Mouse (Mus musculus): ENCODE results near the gene 4931428F04Rik.
A peak's percentile ranks its signal among the peaks of the same experiment; 100 is the strongest.
"Not testable (repeated sequence)": the region's sequence is repeated elsewhere in the genome, so short reads cannot be mapped to it uniquely, and the experiment has no call there.

Gene 4931428F04Rik

DNA sequence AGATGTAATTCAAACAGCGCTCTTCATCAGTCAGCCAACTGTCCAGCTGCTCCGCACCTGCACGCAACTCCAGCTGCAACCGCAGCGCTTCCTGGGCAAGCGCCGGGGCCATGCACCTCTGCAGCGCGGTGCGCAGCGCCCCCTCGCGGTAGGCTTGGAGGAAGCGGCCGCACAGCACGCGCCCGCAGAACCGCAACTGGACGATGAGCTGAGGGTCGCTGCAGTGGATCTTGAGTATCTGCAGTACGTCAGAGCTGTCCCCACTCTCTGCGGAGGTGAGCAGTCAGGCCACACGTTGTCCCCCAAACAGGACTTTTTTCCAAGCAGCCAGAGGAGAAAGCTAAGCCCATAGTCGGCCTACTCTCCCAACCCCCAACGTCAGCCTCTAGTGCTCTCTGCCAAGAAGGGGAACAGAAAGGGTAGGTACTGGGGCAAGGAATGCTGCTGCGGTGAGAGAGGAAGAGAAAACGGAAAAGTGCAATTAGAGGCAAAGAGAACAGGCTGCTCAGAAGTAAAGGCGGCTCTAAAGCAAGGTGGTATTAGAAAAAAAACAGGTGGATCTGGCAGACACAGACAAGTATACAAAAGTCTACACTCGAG lies 29.8 kb downstream of the 4931428F04Rik start:
- DNase-seq: peak; percentile 81

- DNase-seq: peak; percentile 44
Observed at GRCm38 (mm10) chr8:105258911-105259720, 30.5 kb downstream of the 4931428F04Rik start.

DNA sequence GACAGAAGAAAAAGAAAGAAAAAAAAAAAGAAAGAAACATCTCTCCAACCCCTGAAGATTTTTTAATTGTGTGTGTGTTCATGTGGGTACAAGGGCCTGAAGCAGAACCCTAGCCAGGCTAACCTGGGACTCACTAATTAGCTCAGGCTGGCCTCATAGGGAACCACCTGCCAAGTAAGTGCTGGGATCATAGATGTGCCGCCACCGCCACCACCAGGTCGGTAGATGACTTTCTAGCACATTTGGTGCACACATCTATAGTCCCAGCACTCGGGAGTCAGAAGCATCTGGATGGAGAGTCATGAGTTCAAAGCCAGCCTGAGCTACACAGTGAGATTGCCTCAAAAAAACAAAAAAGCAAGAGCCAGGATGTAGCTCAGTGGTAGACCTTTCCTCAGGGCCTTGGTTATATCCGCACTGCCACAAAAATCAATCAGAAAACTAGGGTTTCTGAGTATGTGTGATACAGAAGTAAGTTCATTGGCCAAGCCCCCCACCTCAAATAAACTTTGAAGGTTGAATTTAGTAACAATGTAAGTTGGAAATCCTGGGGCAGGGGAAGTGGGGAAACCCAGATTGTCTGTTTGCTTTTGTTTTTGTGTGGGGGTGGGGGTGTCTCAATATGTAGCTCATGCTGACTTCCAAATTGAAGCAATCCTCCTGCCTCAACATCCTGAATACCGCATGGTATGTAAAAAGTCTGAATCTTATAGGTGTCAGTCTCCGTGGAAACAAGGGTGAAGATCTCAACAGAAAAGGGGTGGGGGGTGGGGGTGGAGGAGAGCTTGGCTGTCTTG lies 32.1 kb downstream of the 4931428F04Rik start:
- no peak for DNase-seq

DNA sequence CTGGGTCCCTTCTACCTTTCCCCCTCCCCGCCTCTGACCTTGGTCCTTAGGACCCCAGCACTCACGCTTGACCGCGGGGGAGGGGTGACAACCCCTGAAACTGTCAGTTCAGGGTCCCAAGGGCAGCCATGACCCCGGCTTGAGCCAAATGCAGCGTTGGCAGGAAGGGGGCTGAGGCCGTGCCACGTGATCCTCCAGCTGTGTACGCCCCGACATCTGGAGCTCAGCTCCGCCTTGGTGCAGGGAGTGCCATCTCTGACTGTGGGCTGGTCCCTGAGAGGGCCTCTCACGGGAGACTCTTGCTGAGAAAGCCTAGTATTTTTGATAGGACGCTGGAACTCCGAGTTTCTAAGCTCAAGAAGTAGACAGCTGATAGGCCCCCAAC lies 34.7 kb downstream of the 4931428F04Rik start, which contains the start of gene B3gnt9:
Gene B3gnt9, minus strand, starts transcription at position 188 of the 385 bp plus-strand sequence.
- DNase-seq: peak; percentile 86

DNA sequence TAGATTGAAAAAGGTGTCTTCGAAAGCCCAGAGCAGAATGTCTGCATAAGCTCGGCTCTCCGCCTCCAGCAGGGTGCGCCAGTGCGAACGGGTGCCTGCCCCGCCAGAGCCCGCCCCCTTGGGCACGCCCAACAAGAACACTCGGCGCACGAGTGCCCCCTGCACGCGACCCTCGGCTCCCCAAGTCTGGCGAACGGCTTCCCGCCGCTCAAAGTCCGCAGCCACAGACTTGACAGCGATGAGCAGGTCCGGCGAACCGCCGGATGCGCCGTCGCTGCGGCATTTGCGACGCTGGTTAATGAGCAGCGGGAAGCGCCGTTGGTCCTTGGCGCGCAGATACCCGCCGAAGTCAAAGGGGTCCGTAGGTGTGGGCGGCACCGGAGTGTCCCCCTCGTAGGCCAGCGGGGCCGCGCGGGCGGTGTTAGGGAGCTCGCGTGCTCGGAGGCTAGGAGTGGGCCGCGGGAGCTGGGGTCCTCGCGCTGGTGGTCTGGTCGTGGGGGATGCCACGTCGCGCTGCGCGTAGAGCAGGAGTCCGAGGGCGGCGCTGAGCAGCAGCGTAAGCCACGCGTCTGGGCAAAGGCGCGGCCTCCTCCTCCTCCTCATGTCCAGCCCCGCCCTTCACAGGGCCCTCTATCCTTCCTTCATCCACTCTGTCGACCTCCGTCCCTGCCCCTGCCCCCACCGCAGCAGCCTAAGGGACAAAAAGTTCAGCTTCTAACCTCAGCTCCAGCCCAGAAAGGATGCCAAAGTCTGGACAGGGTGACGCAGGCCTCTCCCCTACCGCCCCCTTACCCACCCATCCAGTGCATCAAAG lies 35.3 kb downstream of the 4931428F04Rik start:
- DNase-seq: peak; percentile 92

DNA sequence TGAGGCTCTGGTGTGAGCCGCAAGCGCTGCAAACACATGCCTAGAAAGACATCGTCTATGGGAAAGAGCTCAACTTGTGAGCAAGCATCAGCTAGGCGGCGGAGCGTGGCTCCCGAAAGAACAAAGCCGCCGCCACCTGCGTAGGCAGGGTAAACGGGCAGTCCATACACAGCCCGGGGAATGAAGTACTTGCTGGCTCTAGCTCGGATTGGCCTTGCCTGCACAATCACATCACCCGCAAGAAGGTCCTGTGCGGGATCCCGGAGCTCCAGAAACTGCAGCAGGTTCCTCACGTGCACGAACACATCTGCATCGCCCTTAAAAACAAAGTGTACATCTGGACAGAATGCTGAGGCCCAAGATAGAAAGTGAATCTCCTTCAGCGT lies 35.9 kb downstream of the 4931428F04Rik start:
- DNase-seq: no peak

GRCm38 (mm10) chr8:105252680-105253537 lies 36.8 kb downstream of the 4931428F04Rik start:
- DNase-seq: no peak

DNA sequence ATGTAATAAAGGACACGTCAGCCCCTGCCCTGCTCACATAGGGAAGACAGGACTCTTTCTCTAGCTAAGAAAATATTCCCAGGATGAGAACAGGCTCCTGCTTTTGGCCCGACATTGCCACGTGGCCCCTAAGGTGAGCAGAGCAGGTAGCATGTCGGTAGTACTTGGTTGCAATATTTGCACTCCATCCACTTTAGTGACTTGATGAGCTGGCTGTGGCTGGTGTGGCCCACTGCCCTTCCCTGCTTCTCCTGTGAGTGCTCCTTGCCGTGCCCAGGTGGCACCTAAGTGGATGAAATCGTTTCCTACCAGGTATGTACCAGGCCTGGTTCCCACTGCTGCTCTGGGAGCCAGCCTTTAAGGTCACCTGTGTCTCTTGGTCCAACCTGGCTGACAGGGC lies 37.7 kb downstream of the 4931428F04Rik start:
- no peak for DNase-seq

DNA sequence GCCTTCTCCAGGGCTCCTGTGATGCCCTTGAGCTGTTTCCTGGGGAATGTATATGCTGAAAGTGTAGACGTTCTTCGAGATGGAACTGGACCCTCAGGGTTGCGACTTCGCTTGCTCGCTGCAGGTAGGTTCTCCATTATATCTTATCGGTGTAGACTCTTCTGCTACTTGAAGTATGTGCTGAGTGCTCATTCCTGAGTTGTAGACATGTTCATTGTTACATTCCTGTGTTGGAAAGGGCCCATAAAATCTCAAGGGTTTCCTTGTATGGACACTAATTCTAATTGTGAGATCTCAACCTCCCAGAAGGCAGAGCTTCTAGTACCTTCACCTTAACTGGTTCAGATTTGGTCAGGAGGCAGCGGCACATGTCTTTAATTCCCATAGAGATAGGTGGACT lies 48.6 kb downstream of the 4931428F04Rik start:
- no peak for DNase-seq

DNA sequence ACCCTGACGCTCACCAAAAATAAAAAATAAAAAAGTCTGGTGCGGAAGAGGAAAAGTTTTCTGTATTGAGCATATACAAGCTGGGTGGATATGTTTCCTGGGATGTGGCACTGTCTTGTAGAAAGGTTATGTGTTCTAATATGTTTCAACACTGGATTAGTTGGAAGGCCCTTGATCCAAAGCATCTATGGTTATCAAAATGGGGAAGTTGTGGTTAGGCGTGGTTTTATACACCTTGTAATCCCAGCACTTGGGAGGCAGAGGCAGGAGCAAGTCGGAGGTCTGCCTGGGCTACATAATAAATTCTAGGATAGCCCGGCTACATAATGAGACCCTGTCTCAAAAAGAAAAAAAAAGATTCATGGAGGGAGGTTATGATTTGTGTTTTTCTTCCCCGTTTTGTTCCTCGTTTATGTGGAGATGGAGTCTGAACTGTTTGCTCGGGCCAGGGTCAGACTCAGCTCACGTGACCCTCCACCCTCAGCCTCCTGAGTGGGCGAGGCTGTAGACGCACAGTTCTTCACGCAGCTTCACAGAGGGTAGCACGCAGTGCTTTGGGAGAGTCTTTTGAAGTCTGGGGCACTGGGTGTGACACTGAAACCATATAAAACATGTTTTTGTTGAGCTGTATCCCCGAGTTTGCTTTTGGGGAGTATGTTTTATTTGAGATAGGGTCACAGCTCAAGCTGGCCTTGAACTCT lies 52.1 kb downstream of the 4931428F04Rik start:
- no peak for DNase-seq

GRCm38 (mm10) chr8:105235206-105235605 lies 54.5 kb downstream of the 4931428F04Rik start:
- DNase-seq: no peak

GRCm38 (mm10) chr8:105233126-105233935 lies 56.3 kb downstream of the 4931428F04Rik start:
- peak; percentile 29 for DNase-seq

DNA sequence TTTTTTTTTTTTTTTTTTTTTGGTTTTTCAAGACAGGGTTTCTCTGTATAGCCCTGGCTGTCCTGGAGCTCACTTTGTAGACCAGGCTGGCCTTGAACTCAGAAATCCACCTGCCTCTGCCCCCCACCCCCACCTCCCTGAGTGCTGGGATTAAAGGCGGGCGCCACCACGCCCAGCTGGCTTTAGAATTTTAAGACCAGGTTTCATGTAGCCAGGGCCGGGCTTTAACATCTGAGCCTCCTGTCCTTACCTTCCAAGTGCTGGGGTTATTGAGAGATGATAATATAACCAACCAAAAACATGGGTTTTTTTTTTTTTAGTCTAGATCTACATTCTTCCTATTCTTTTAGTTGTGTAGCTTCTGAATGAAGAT lies 57.4 kb downstream of the 4931428F04Rik start:
- DNase-seq: not testable (repeated sequence)

DNA sequence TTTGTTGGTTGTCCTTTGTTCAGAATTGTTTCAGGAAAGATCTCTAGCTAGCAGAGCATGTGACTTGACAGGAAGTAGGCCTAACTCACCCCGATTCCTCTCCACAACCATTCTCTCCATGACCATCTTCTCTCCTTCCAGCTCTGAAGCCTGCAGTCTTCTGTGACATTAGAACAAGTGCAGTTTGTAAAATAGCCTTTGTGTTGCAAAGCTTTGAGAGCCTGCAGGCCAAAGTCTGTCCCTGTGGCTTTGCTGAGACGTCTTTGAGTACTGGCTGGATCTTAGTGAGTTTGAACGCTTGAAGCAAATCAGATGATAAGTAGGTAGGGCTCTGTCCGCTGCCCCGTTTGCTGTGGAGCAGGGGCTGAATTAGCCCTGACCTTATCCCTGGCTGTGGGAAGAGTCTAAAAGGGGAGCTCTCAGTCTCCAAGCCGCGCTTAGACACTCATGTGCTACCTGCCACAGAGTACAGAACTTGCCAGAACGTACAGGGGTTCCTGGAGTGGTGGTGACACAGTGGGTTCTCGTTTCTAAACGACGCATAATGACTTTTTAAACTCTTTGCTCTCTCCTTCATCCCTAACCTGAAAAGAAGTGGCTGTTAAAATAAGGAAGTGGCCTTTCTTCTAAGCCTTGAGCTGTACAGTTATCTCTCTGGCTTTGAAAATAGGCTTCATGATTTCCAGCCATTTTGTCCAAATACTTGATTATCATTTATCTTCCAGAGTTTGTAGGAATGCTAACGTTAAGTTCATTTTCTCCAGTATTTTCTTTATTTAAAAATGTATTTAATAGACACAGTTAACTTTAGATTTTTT lies 58.0 kb downstream of the 4931428F04Rik start:
- DNase-seq: no peak

Data from liver (tissue).